Mouse (Mus musculus): ENCODE data around the gene Slc8a1. TPM values are rescaled to one million over a fixed set of nuclear protein-coding genes. Genes with fewer than 3 reads are reported as not detected.
A peak's percentile ranks its signal among the peaks of the same experiment; 100 is the strongest.

The Slc8a1 gene
- polyA plus RNA-seq, 1 experiment from 2014 or later = 21.0 TPM

GRCm38 (mm10) chr17:81427245-81427644 lies 310.9 kb downstream of the Slc8a1 start:
- 80% methylated on average over 7 of the region's 7 CpGs for WGBS
- no peak for ATAC-seq (ENCODE audit: low FRiP score, low TSS enrichment)
- Histone ChIP-seq H3K9ac (ENCODE audit: low read depth, low read length) (no peak overlapping the region), H3K27ac (ENCODE audit: low read depth, low read length) (no peak overlapping the region), H3K4me2 (replicated peaks; ENCODE audit: low read depth, low read length) (no peak overlapping the region), H3K27me3 (ENCODE audit: control insufficient read depth, insufficient read depth, low read length) (no peaks in the 10 kb centered on the region), H3K4me1 (ENCODE audit: control insufficient read depth, insufficient read depth, low read length) (no peaks in the 10 kb centered on the region), H3K9me3 (ENCODE audit: control insufficient read depth, low read length) (no peaks in the 10 kb centered on the region), H3K4me3 (ENCODE audit: low read length) (no peak overlapping the region), H3K36me3 (ENCODE audit: control insufficient read depth, insufficient read depth, low read length) (peaks cover 6% of the 10 kb centered on the region; the same call in 1 of the 2 replicates)

GRCm38 (mm10) chr17:81424256-81424912 lies 313.8 kb downstream of the Slc8a1 start:
- peak; percentile 52; the same call in 1 of the 2 replicates for ATAC-seq (ENCODE audit: low FRiP score, low TSS enrichment)
- no peak overlapping the region for H3K4me2 ChIP-seq (replicated peaks; ENCODE audit: low read depth, low read length)
- no peak overlapping the region for H3K27ac ChIP-seq (ENCODE audit: low read depth, low read length)
- no peak overlapping the region for H3K4me3 ChIP-seq (ENCODE audit: low read length)
- H3K27me3 ChIP-seq (ENCODE audit: control insufficient read depth, insufficient read depth, low read length) = no peaks in the 10 kb centered on the region
- H3K9ac ChIP-seq (ENCODE audit: low read depth, low read length) = no peak overlapping the region
- H3K36me3 ChIP-seq (ENCODE audit: control insufficient read depth, insufficient read depth, low read length) = peaks cover 6% of the 10 kb centered on the region; the same call in 1 of the 2 replicates
- WGBS = 19% methylated on average over 10 of the region's 10 CpGs
- no peaks in the 10 kb centered on the region for H3K4me1 ChIP-seq (ENCODE audit: control insufficient read depth, insufficient read depth, low read length)
- no peaks in the 10 kb centered on the region for H3K9me3 ChIP-seq (ENCODE audit: control insufficient read depth, low read length)

- no peak overlapping the region for H3K9ac ChIP-seq (ENCODE audit: low read depth, low read length)
- no peak overlapping the region for H3K27ac ChIP-seq (ENCODE audit: low read depth, low read length)
- H3K36me3 ChIP-seq (ENCODE audit: control insufficient read depth, insufficient read depth, low read length) = no peaks in the 10 kb centered on the region; the same call in 1 of the 2 replicates
- no peaks in the 10 kb centered on the region for H3K9me3 ChIP-seq (ENCODE audit: control insufficient read depth, low read length)
- H3K4me3 ChIP-seq (ENCODE audit: low read length) = no peak overlapping the region
- no peak overlapping the region for H3K4me2 ChIP-seq (replicated peaks; ENCODE audit: low read depth, low read length)
- no peaks in the 10 kb centered on the region for H3K4me1 ChIP-seq (ENCODE audit: control insufficient read depth, insufficient read depth, low read length)
- no peak for ATAC-seq (ENCODE audit: low FRiP score, low TSS enrichment)
- 85% methylated on average over 10 of the region's 10 CpGs for WGBS
- H3K27me3 ChIP-seq (ENCODE audit: control insufficient read depth, insufficient read depth, low read length) = no peaks in the 10 kb centered on the region
Measured at GRCm38 (mm10) chr17:81419802-81420459, 318.2 kb downstream of the Slc8a1 start.

GRCm38 (mm10) chr17:81416361-81417114 lies 321.6 kb downstream of the Slc8a1 start:
- WGBS = 83% methylated on average over 6 of the region's 6 CpGs
- H3K4me3 ChIP-seq (ENCODE audit: low read length) = no peak overlapping the region
- H3K9ac ChIP-seq (ENCODE audit: low read depth, low read length) = no peak overlapping the region
- H3K27ac ChIP-seq (ENCODE audit: low read depth, low read length) = no peak overlapping the region
- no peak for ATAC-seq (ENCODE audit: low FRiP score, low TSS enrichment)
- no peaks in the 10 kb centered on the region for H3K9me3 ChIP-seq (ENCODE audit: control insufficient read depth, low read length)
- H3K4me1 ChIP-seq (ENCODE audit: control insufficient read depth, insufficient read depth, low read length) = peaks cover 8% of the 10 kb centered on the region; the same call in 1 of the 2 replicates
- no peaks in the 10 kb centered on the region for H3K36me3 ChIP-seq (ENCODE audit: control insufficient read depth, insufficient read depth, low read length)
- H3K4me2 ChIP-seq (replicated peaks; ENCODE audit: low read depth, low read length) = no peak overlapping the region
- H3K27me3 ChIP-seq (ENCODE audit: control insufficient read depth, insufficient read depth, low read length) = no peaks in the 10 kb centered on the region

GRCm38 (mm10) chr17:81412736-81413135 lies 325.4 kb downstream of the Slc8a1 start:
- H3K4me1 ChIP-seq (ENCODE audit: control insufficient read depth, insufficient read depth, low read length) = peaks cover 8% of the 10 kb centered on the region; the same call in 1 of the 2 replicates
- ATAC-seq (ENCODE audit: low FRiP score, low TSS enrichment) = no peak
- no peak overlapping the region for H3K27ac ChIP-seq (ENCODE audit: low read depth, low read length)
- H3K9ac ChIP-seq (ENCODE audit: low read depth, low read length) = no peak overlapping the region
- no peak overlapping the region for H3K4me2 ChIP-seq (replicated peaks; ENCODE audit: low read depth, low read length)
- peaks cover 2% of the 10 kb centered on the region; the same call in 1 of the 2 replicates for H3K36me3 ChIP-seq (ENCODE audit: control insufficient read depth, insufficient read depth, low read length)
- WGBS = 92% methylated on average over 4 of the region's 4 CpGs
- no peak overlapping the region for H3K4me3 ChIP-seq (ENCODE audit: low read length)
- no peaks in the 10 kb centered on the region for H3K9me3 ChIP-seq (ENCODE audit: control insufficient read depth, low read length)
- no peaks in the 10 kb centered on the region for H3K27me3 ChIP-seq (ENCODE audit: control insufficient read depth, insufficient read depth, low read length)

- ATAC-seq (ENCODE audit: low FRiP score, low TSS enrichment) = no peak
- H3K4me3 ChIP-seq (ENCODE audit: low read length) = no peak overlapping the region
Measured at GRCm38 (mm10) chr17:81404225-81404624, 334.0 kb downstream of the Slc8a1 start.

GRCm38 (mm10) chr17:81403121-81403520 lies 335.1 kb downstream of the Slc8a1 start:
- Histone ChIP-seq H3K9ac (ENCODE audit: low read depth, low read length) (no peak overlapping the region), H3K27ac (ENCODE audit: low read depth, low read length) (no peak overlapping the region), H3K27me3 (ENCODE audit: control insufficient read depth, insufficient read depth, low read length) (no peaks in the 10 kb centered on the region), H3K4me2 (replicated peaks; ENCODE audit: low read depth, low read length) (no peak overlapping the region), H3K9me3 (ENCODE audit: control insufficient read depth, low read length) (no peaks in the 10 kb centered on the region), H3K36me3 (ENCODE audit: control insufficient read depth, insufficient read depth, low read length) (peaks cover 3% of the 10 kb centered on the region; the same call in 1 of the 2 replicates), H3K4me1 (ENCODE audit: control insufficient read depth, insufficient read depth, low read length) (no peaks in the 10 kb centered on the region), H3K4me3 (ENCODE audit: low read length) (no peak overlapping the region)
- 88% methylated on average over 4 of the region's 4 CpGs for WGBS
- ATAC-seq (ENCODE audit: low FRiP score, low TSS enrichment) = no peak

More at GRCm38 (mm10) chr17:81404225-81404624, 334.0 kb downstream of the Slc8a1 start:
- no peaks in the 10 kb centered on the region for H3K27me3 ChIP-seq (ENCODE audit: control insufficient read depth, insufficient read depth, low read length)
- H3K27ac ChIP-seq (ENCODE audit: low read depth, low read length) = no peak overlapping the region
- H3K36me3 ChIP-seq (ENCODE audit: control insufficient read depth, insufficient read depth, low read length) = peaks cover 3% of the 10 kb centered on the region; the same call in 1 of the 2 replicates
- no peaks in the 10 kb centered on the region for H3K4me1 ChIP-seq (ENCODE audit: control insufficient read depth, insufficient read depth, low read length)
- H3K4me2 ChIP-seq (replicated peaks; ENCODE audit: low read depth, low read length) = no peak overlapping the region
- H3K9ac ChIP-seq (ENCODE audit: low read depth, low read length) = no peak overlapping the region
- no peaks in the 10 kb centered on the region for H3K9me3 ChIP-seq (ENCODE audit: control insufficient read depth, low read length)
- WGBS = 87% methylated on average over 4 of the region's 4 CpGs

GRCm38 (mm10) chr17:81402636-81403035 lies 335.5 kb downstream of the Slc8a1 start:
- no peak for ATAC-seq (ENCODE audit: low FRiP score, low TSS enrichment)

More at GRCm38 (mm10) chr17:81402636-81403035, 335.5 kb downstream of the Slc8a1 start:
- H3K4me3 ChIP-seq (ENCODE audit: low read length) = no peak overlapping the region
- H3K27ac ChIP-seq (ENCODE audit: low read depth, low read length) = no peak overlapping the region
- no peak overlapping the region for H3K4me2 ChIP-seq (replicated peaks; ENCODE audit: low read depth, low read length)
- peaks cover under 1% of the 10 kb centered on the region; the same call in 1 of the 2 replicates for H3K36me3 ChIP-seq (ENCODE audit: control insufficient read depth, insufficient read depth, low read length)
- WGBS = 82% methylated on average over 2 of the region's 2 CpGs
- no peaks in the 10 kb centered on the region for H3K27me3 ChIP-seq (ENCODE audit: control insufficient read depth, insufficient read depth, low read length)
- no peaks in the 10 kb centered on the region for H3K9me3 ChIP-seq (ENCODE audit: control insufficient read depth, low read length)
- no peak overlapping the region for H3K9ac ChIP-seq (ENCODE audit: low read depth, low read length)
- H3K4me1 ChIP-seq (ENCODE audit: control insufficient read depth, insufficient read depth, low read length) = no peaks in the 10 kb centered on the region
